In the genomic region with DNA sequence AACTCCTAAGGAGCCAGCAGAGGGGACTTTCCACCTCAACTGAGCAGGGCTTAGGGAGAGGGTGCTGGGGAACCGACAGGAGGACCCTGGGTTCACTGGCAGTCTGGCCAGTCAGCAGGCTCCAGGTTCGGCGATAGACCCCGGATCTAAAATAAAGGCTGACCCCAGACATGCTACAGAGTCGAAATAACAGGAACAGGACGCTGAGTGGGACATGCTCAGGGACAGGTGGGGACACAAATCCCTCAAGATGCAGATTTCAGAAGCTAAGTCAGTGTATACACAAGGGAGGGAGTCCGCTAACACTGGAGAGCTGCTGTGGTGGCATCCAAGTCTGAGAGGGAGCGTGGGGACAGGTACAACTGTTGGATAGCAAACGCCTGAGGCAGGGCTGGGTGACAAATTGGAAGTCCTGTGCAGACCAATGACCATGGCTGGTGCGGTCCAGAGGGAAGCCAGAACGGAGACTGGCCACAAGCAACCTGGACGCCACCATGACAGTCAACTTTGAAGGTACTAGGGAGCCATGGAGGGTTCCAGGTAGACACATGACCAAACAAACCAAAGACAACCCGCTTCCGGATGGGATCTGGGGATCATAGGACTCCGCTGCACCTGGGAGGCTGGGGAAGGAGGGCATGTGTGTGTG, we compare ENCODE assay signal across 8 mouse cellular contexts. TPM values are rescaled to one million over a fixed set of nuclear protein-coding genes. Genes with fewer than 3 reads are reported as not detected.
DNase-seq lines count a peak whose midpoint lies in the region; ATAC-seq and TF ChIP-seq lines count a peak whose summit lies in the region.

No protein-coding gene starts in this region.

- TF ChIP-seq POLR2A in heart, adult 2 months (IDR thresholded peaks at IDR 0.05; ENCODE audit: insufficient read depth, low read depth, low read length): no peak

- no peak for DNase-seq in heart, adult 2 months
- no peak for DNase-seq in ES-E14 (ENCODE audit: low read depth, low spot score)
- no peak for DNase-seq in urinary bladder, postnatal 36 days (ENCODE audit: low spot score in 2 of 2)
- DNase-seq in urinary bladder, adult 18-20 months (ENCODE audit: low spot score in 2 of 2): no peak
- no peak for DNase-seq in lung, adult 18-20 months

- in situ Hi-C loops in ES-E14 (cut with MboI; ENCODE audit: low sequenced_read_pairs in 2 of 2, unreplicated experiment in 2 of 2): no loop called here

- TF ChIP-seq CTCF in heart, adult 2 months (IDR thresholded peaks at IDR 0.05): no peak

- H3K9me3 ChIP-seq in heart, embryonic 15.5 days (replicated peaks): no peaks in the 10 kb centered on the region
- no peaks in the 10 kb centered on the region for H3K9me3 ChIP-seq in ES-E14 (ENCODE audit: control insufficient read depth, insufficient read depth, low read depth, low read length)
- H3K9me3 ChIP-seq in forebrain, embryonic 13.5 days (replicated peaks): no peaks in the 10 kb centered on the region
- H3K9me3 ChIP-seq in liver, embryonic 15.5 days (replicated peaks): no peaks in the 10 kb centered on the region

- no peak for ATAC-seq in heart, embryonic 15.5 days (replicated peaks; ENCODE audit: insufficient number of reproducible peaks, insufficient read depth, low FRiP score, low read depth)
- no peak for ATAC-seq in forebrain, embryonic 13.5 days
- ATAC-seq in liver, embryonic 15.5 days (ENCODE audit: insufficient read depth): no peak

- peaks cover 20% of the 10 kb centered on the region for H3K4me1 ChIP-seq in heart, embryonic 15.5 days (replicated peaks)
- peaks cover 3% of the 10 kb centered on the region; the same call in 1 of the 2 replicates for H3K4me1 ChIP-seq in heart, adult 2 months (ENCODE audit: control insufficient read depth, insufficient read depth, low read length)
- peaks cover 3 to 12% of the 10 kb centered on the region in 2 experiments; a peak in 3 of 4 replicates for H3K4me1 ChIP-seq in ES-E14 (ENCODE audit: control insufficient read depth in 2 of 2, insufficient read depth in 2 of 2, low read length in 2 of 2, poor library complexity in 1 of 2)
- H3K4me1 ChIP-seq in forebrain, embryonic 13.5 days: peaks cover 66% of the 10 kb centered on the region
- H3K4me1 ChIP-seq in liver, embryonic 15.5 days (replicated peaks): peaks cover 23% of the 10 kb centered on the region

- intact Hi-C loops in heart, adult 2 months (cut with DNase I): no loop called here

- H3K27ac ChIP-seq in heart, embryonic 15.5 days: peak overlapping the region; percentile 90
- no peak overlapping the region for H3K27ac ChIP-seq in heart, adult 2 months
- no peak overlapping the region for H3K27ac ChIP-seq in ES-E14 (ENCODE audit: insufficient read depth, low read depth, low read length, poor library complexity, severe bottlenecking)
- peak overlapping the region; percentile 97 for H3K27ac ChIP-seq in forebrain, embryonic 13.5 days
- no peak overlapping the region for H3K27ac ChIP-seq in liver, embryonic 15.5 days (replicated peaks)

- H3K4me3 ChIP-seq in heart, embryonic 15.5 days: peak overlapping the region; percentile 67
- H3K4me3 ChIP-seq in heart, adult 2 months: no peak overlapping the region
- H3K4me3 ChIP-seq in ES-E14 (ENCODE audit: insufficient read depth in 1 of 2, low read depth in 1 of 2, low read length in 2 of 2, poor library complexity in 1 of 2, severe bottlenecking in 1 of 2): peak overlapping the region; percentile 65 to 75
- peak overlapping the region; percentile 52 for H3K4me3 ChIP-seq in forebrain, embryonic 13.5 days
- peak overlapping the region; percentile 60 for H3K4me3 ChIP-seq in liver, embryonic 15.5 days (replicated peaks)

- H3K79me2 ChIP-seq in heart, adult 2 months (replicated peaks; ENCODE audit: control insufficient read depth, insufficient read depth, low read length): no peaks in the 10 kb centered on the region

- WGBS in heart, embryonic 15.5 days: 54% methylated on average over 15 of the region's 15 CpGs
- WGBS in heart, adult 2 months: 60% methylated on average over 15 of the region's 15 CpGs
- WGBS in forebrain, embryonic 13.5 days: 63% methylated on average over 15 of the region's 15 CpGs
- 58% methylated on average over 15 of the region's 15 CpGs for WGBS in liver, embryonic 15.5 days (ENCODE audit: insufficient replicate concordance)

- no peaks in the 10 kb centered on the region for H3K36me3 ChIP-seq in heart, embryonic 15.5 days
- H3K36me3 ChIP-seq in heart, adult 2 months (ENCODE audit: control insufficient read depth, insufficient read depth, low read length): no peaks in the 10 kb centered on the region
- no peaks in the 10 kb centered on the region for H3K36me3 ChIP-seq in ES-E14 (ENCODE audit: control insufficient read depth, insufficient read depth, low read length, poor library complexity, severe bottlenecking)
- no peaks in the 10 kb centered on the region for H3K36me3 ChIP-seq in forebrain, embryonic 13.5 days (ENCODE audit: poor library complexity, severe bottlenecking)
- no peaks in the 10 kb centered on the region for H3K36me3 ChIP-seq in liver, embryonic 15.5 days (replicated peaks)

- peaks cover 33% of the 10 kb centered on the region for H3K27me3 ChIP-seq in heart, embryonic 15.5 days
- H3K27me3 ChIP-seq in heart, adult 2 months (ENCODE audit: control insufficient read depth, insufficient read depth, low read length): peaks cover 11% of the 10 kb centered on the region
- H3K27me3 ChIP-seq in forebrain, embryonic 13.5 days: peaks cover 16% of the 10 kb centered on the region
- H3K27me3 ChIP-seq in liver, embryonic 15.5 days: peaks cover 38% of the 10 kb centered on the region

- no peak for TF ChIP-seq EP300 in heart, adult 2 months (IDR thresholded peaks at IDR 0.05; ENCODE audit: insufficient read depth, low read depth, low read length)

- peak overlapping the region; percentile 96 for H3K4me2 ChIP-seq in heart, embryonic 15.5 days
- H3K4me2 ChIP-seq in forebrain, embryonic 13.5 days: peak overlapping the region; percentile 91
- H3K4me2 ChIP-seq in liver, embryonic 15.5 days: peak overlapping the region; percentile 84

- peak overlapping the region; percentile 83; the same call in 1 of the 2 replicates for H3K9ac ChIP-seq in heart, embryonic 15.5 days
- H3K9ac ChIP-seq in heart, adult 2 months (ENCODE audit: low read depth, low read length): no peak overlapping the region; the same call in 1 of the 2 replicates
- H3K9ac ChIP-seq in ES-E14 (ENCODE audit: insufficient read depth, low read depth, low read length, poor library complexity, severe bottlenecking): peak overlapping the region; percentile 49; the same call in 1 of the 2 replicates
- H3K9ac ChIP-seq in forebrain, embryonic 13.5 days: peak overlapping the region; percentile 87
- no peak overlapping the region for H3K9ac ChIP-seq in liver, embryonic 15.5 days

TF ChIP-seq in ES-E14, 5 proteins besides CTCF, POLR2A, EP300 and RAD21:
- TF ChIP-seq ZNF384 (IDR thresholded peaks at IDR 0.05; ENCODE audit: low read depth, low read length) (no peak), ZC3H11A (IDR thresholded peaks at IDR 0.05; ENCODE audit: borderline replicate concordance, low read depth, low read length) (no peak), CHD2 (IDR thresholded peaks at IDR 0.05; ENCODE audit: low read depth, low read length) (no peak), HCFC1 (IDR thresholded peaks at IDR 0.05; ENCODE audit: borderline replicate concordance, insufficient read depth, low read length) (no peak)

RNA-seq across cellular contexts. Expression of gene Znrf4, which starts 5.7 kb away (rescaled TPM):
- not detected in 2 replicates for polyA plus RNA-seq in heart, embryonic 15.5 days (2015; fragmentation: Nextera tagmentation; extraction: Ambion mirVana)
- total RNA-seq in heart, adult 2 months (2021): not detected
- 0.29 and 0.64 TPM in 2 replicates for polyA plus RNA-seq in heart, adult 2 months (2012; rRNA removed)
- total RNA-seq in ES-E14 (2012; rRNA removed): not detected in 2 replicates
- 0.14 TPM in 1 of 2 replicates, not detected in the other for polyA plus RNA-seq in forebrain, embryonic 13.5 days (2015; fragmentation: Nextera tagmentation; extraction: Ambion mirVana)
- not detected in 2 replicates for polyA plus RNA-seq in liver, embryonic 15.5 days (2015; fragmentation: Nextera tagmentation; extraction: Ambion mirVana)

RNA-seq across cellular contexts. Expression of gene Ptprs, which starts 30.3 kb away (rescaled TPM):
- 37.6 and 62.0 TPM in 2 replicates for polyA plus RNA-seq in heart, embryonic 15.5 days (2015; fragmentation: Nextera tagmentation; extraction: Ambion mirVana)
- 10 to 100 TPM; 41.7 to 47.5 TPM for total RNA-seq in heart, adult 2 months (2021)
- 86.8 and 91.1 TPM in 2 replicates for polyA plus RNA-seq in heart, adult 2 months (2012; rRNA removed)
- total RNA-seq in ES-E14 (2012; rRNA removed): 128 and 197 TPM in 2 replicates
- 276 and 292 TPM in 2 replicates for polyA plus RNA-seq in forebrain, embryonic 13.5 days (2015; fragmentation: Nextera tagmentation; extraction: Ambion mirVana)
- 5.5 and 6.1 TPM in 2 replicates for polyA plus RNA-seq in liver, embryonic 15.5 days (2015; fragmentation: Nextera tagmentation; extraction: Ambion mirVana)

RNA-seq across cellular contexts. Expression of gene Gm20219, which starts 47.6 kb away (rescaled TPM):
- polyA plus RNA-seq in heart, embryonic 15.5 days (2015; fragmentation: Nextera tagmentation; extraction: Ambion mirVana): 0.23 and 1.0 TPM in 2 replicates
- total RNA-seq in heart, adult 2 months (2021): under 1 TPM; 0.34 to 0.39 TPM
- 1.00 and 1.7 TPM in 2 replicates for polyA plus RNA-seq in heart, adult 2 months (2012; rRNA removed)
- total RNA-seq in ES-E14 (2012; rRNA removed): 1.5 and 2.6 TPM in 2 replicates
- 1.2 and 1.7 TPM in 2 replicates for polyA plus RNA-seq in forebrain, embryonic 13.5 days (2015; fragmentation: Nextera tagmentation; extraction: Ambion mirVana)
- polyA plus RNA-seq in liver, embryonic 15.5 days (2015; fragmentation: Nextera tagmentation; extraction: Ambion mirVana): 0.12 and 0.15 TPM in 2 replicates

Comparison
In these comparisons a context has a peak if more than half of its experiments do, and no peak if none do; other contexts are left out.
1. H3K27ac ChIP-seq: peak in heart, embryonic 15.5 days (single experiment) and forebrain, embryonic 13.5 days (single experiment); none in heart, adult 2 months (single experiment), ES-E14 (single experiment) and liver, embryonic 15.5 days (single experiment).
2. H3K9ac ChIP-seq: peak in heart, embryonic 15.5 days (single experiment), ES-E14 (single experiment) and forebrain, embryonic 13.5 days (single experiment); none in heart, adult 2 months (single experiment) and liver, embryonic 15.5 days (single experiment).
3. Peak in every context shown above with its lines, with median percentiles within 50 percentile points of each other: H3K4me2 ChIP-seq.